Mouse (Mus musculus): ENCODE measurements at regions not wholly inside any gene's neighbourhood (a gene's known extent, or its start where the extent isn't known, plus 50 kb on each side); places are given as distances from the start of the nearest gene placed in this dataset.

DNA sequence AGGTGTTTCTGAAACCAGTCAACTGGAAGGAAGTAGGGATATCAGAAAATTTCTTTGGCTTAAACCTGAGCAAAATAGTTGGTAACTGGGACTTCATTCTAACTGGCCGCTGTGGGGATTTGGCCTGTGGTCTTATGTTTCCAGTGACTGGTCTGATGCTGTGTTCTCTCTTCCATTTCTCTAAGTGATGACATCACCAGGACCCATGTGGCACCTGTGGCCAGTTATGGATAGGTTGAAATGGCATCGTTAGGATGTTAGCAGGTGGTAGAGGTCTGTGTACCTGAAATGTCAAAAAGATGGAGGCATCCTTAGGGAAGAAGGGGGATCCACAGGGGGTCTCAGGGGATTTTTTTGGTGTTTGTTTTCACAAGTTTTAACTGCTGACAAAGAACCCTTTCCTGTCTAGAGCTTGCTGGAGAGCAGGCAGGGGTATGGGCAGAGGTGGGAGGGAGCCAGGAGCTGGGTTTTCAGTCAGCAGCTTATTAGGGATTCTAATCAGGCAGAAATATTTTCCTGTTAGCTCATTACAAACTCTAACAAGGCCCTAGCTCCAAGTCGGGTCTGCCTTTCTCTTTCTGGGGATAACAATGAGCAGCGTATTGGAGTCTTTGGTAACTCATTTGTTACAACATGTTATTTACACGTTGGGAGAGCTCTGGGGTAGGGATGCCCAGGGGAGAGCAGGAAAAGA is 170.2 kb downstream of the Adck1 start:
- Histone ChIP-seq H3K4me1 (ENCODE audit: control insufficient read depth, insufficient read depth, low read length) (no peaks in the 10 kb centered on the region), H3K4me3 (ENCODE audit: insufficient read depth, low read depth, low read length) (no peak overlapping the region), H3K79me2 (ENCODE audit: control insufficient read depth, insufficient read depth, low read length) (no peaks in the 10 kb centered on the region), H3K9ac (ENCODE audit: low read depth, low read length) (no peak overlapping the region), H3K36me3 (ENCODE audit: control insufficient read depth, insufficient read depth, low read length) (no peaks in the 10 kb centered on the region), H3K27me3 (ENCODE audit: control insufficient read depth, insufficient read depth, low read length) (no peaks in the 10 kb centered on the region), H3K27ac (replicated peaks; ENCODE audit: insufficient read depth, low read depth, low read length) (no peak overlapping the region)
- TF ChIP-seq CTCF (IDR thresholded peaks at IDR 0.05; ENCODE audit: low read depth, low read length), result no peak
- no peak for TF ChIP-seq POLR2A (IDR thresholded peaks at IDR 0.05; ENCODE audit: extremely low read depth, insufficient read depth, low read length)
- WGBS, result 77% methylated on average over 5 of the region's 5 CpGs
- no peak for DNase-seq (ENCODE audit: extremely low read depth, low read depth, low spot score)

DNA sequence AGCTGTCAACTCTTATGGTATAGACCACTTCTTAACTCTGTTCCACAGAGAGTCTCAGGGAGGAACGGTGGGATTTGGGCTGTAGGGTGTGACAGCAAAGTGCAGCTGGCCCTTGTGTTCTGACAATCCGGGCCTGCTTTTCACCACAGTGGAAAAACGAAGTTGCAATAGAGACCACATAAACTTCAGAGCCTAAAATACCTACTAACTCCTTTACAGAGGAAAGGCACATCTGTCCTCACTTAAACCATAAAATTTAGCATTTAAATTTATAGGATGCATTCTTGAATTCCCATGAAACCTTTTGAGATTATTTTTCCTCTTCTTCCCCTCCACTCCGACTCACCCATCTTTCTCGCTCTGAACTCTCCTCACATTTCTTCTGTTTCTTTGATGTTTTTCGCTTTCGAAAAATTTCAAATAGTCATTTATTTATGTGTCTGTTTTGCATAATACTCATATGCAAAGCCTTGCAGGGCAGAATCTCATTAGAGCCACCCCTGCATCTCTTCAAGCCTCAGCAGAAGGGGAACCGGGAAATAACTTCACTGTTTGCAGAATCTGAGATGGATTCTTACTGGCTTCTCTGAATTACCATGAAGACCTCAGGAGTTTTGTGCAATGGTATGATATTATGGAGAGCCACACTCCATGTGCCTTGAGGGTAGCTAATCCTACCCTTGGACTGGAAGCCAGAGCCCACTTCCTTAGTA is 172.1 kb downstream of the Adck1 start:
- WGBS, result 81% methylated on average over 8 of the region's 8 CpGs
- Histone ChIP-seq H3K4me1 (ENCODE audit: control insufficient read depth, insufficient read depth, low read length) (no peaks in the 10 kb centered on the region), H3K27ac (replicated peaks; ENCODE audit: insufficient read depth, low read depth, low read length) (no peak overlapping the region), H3K79me2 (ENCODE audit: control insufficient read depth, insufficient read depth, low read length) (no peaks in the 10 kb centered on the region), H3K9ac (ENCODE audit: low read depth, low read length) (no peak overlapping the region), H3K36me3 (ENCODE audit: control insufficient read depth, insufficient read depth, low read length) (no peaks in the 10 kb centered on the region), H3K27me3 (ENCODE audit: control insufficient read depth, insufficient read depth, low read length) (no peaks in the 10 kb centered on the region), H3K4me3 (ENCODE audit: insufficient read depth, low read depth, low read length) (no peak overlapping the region)
- no peak for TF ChIP-seq CTCF (IDR thresholded peaks at IDR 0.05; ENCODE audit: low read depth, low read length)
- TF ChIP-seq POLR2A (IDR thresholded peaks at IDR 0.05; ENCODE audit: extremely low read depth, insufficient read depth, low read length), result no peak
- no peak for DNase-seq (ENCODE audit: extremely low read depth, low read depth, low spot score)

DNA sequence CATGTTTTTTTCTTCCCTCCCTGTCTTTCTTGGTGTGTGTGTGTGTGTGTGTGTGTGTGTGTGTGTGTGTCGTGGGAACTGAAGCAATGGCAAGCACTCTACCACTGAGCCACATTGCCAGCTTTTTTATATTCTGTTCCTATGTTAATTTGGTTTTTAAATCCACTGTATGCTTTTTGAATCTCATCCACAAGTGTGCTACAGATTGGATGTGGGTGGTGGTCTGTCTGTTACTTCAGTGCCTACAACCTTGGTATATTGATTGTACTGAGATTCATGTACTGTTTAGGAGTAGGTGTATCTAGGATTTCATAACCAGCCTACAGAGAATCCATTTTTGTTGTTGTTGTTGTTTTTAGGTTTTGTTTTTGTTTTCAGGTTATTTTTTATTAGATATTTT is 170.8 kb upstream of the Nrxn3 start:
- H3K4me1 ChIP-seq (ENCODE audit: control insufficient read depth, insufficient read depth, low read length), result no peaks in the 10 kb centered on the region
- H3K36me3 ChIP-seq (ENCODE audit: control insufficient read depth, insufficient read depth, low read length), result no peaks in the 10 kb centered on the region
- H3K27me3 ChIP-seq (ENCODE audit: control insufficient read depth, insufficient read depth, low read length), result no peaks in the 10 kb centered on the region

DNA sequence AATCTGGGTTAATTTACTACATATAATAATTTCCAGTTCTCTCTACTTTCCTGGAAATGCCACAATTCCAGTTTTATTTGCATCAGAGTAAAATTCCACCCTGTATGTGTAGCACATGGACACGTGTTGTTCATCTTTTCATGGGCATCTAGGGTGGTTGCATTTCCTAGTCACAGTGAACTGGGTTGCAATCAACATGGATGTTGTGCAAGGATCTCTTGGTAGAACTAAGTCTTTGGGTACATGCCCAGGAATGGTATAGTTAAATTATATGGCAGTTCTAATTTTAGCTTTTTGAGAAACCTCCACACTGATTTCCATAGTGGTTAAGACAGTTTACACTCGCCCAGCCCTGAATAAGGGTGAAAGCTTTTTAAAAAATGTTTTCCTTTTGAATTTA is 167.2 kb upstream of the Nrxn3 start:
- Histone ChIP-seq H3K36me3 (ENCODE audit: control insufficient read depth, insufficient read depth, low read length) (no peaks in the 10 kb centered on the region), H3K4me3 (ENCODE audit: insufficient read depth, low read depth, low read length) (no peak overlapping the region), H3K27ac (replicated peaks; ENCODE audit: insufficient read depth, low read depth, low read length) (no peak overlapping the region), H3K27me3 (ENCODE audit: control insufficient read depth, insufficient read depth, low read length) (no peaks in the 10 kb centered on the region), H3K9ac (ENCODE audit: low read depth, low read length) (no peak overlapping the region), H3K79me2 (ENCODE audit: control insufficient read depth, insufficient read depth, low read length) (no peaks in the 10 kb centered on the region), H3K4me1 (ENCODE audit: control insufficient read depth, insufficient read depth, low read length) (no peaks in the 10 kb centered on the region)
- DNase-seq (ENCODE audit: extremely low read depth, low read depth, low spot score), result no peak
- WGBS, result 73% methylated on average over 2 of the region's 2 CpGs
- TF ChIP-seq CTCF (IDR thresholded peaks at IDR 0.05; ENCODE audit: low read depth, low read length), result no peak
- TF ChIP-seq POLR2A (IDR thresholded peaks at IDR 0.05; ENCODE audit: extremely low read depth, insufficient read depth, low read length), result no peak

More for the DNA sequence above, 170.8 kb upstream of the Nrxn3 start:
- TF ChIP-seq POLR2A (IDR thresholded peaks at IDR 0.05; ENCODE audit: extremely low read depth, insufficient read depth, low read length) (no peak), CTCF (IDR thresholded peaks at IDR 0.05; ENCODE audit: low read depth, low read length) (no peak)
- Histone ChIP-seq H3K9ac (ENCODE audit: low read depth, low read length) (no peak overlapping the region), H3K4me3 (ENCODE audit: insufficient read depth, low read depth, low read length) (no peak overlapping the region), H3K79me2 (ENCODE audit: control insufficient read depth, insufficient read depth, low read length) (no peaks in the 10 kb centered on the region), H3K27ac (replicated peaks; ENCODE audit: insufficient read depth, low read depth, low read length) (no peak overlapping the region)
- DNase-seq (ENCODE audit: extremely low read depth, low read depth, low spot score), result no peak
- 93% methylated on average over 1 of the region's 1 CpGs for WGBS

DNA sequence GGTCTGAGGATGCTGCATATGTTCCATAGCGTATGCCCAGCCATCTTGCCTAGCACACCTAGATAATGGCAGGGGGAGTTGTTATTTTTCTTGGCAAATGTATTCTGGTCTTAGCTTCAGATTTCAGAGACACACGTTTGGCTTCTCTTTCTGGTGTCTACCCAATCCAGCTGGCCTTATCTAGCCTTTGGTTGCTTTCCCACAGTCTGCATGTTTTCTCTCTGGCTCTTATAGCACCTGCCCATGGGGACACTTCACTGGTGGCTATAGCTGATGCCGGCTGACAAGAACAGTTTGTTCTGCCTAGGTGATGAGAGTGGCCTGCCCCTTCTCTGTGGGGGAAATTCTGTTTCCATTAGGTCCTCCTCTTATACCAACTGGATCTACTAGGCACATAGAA is 164.6 kb upstream of the Nrxn3 start:
- WGBS, result 73% methylated on average over 3 of the region's 3 CpGs
- no peaks in the 10 kb centered on the region for H3K27me3 ChIP-seq (ENCODE audit: control insufficient read depth, insufficient read depth, low read length)
- H3K4me3 ChIP-seq (ENCODE audit: insufficient read depth, low read depth, low read length), result no peak overlapping the region
- no peaks in the 10 kb centered on the region for H3K4me1 ChIP-seq (ENCODE audit: control insufficient read depth, insufficient read depth, low read length)
- H3K79me2 ChIP-seq (ENCODE audit: control insufficient read depth, insufficient read depth, low read length), result no peaks in the 10 kb centered on the region
- H3K27ac ChIP-seq (replicated peaks; ENCODE audit: insufficient read depth, low read depth, low read length), result no peak overlapping the region
- no peak for DNase-seq (ENCODE audit: extremely low read depth, low read depth, low spot score)
- TF ChIP-seq POLR2A (IDR thresholded peaks at IDR 0.05; ENCODE audit: extremely low read depth, insufficient read depth, low read length), result no peak
- no peak for TF ChIP-seq CTCF (IDR thresholded peaks at IDR 0.05; ENCODE audit: low read depth, low read length)
- H3K36me3 ChIP-seq (ENCODE audit: control insufficient read depth, insufficient read depth, low read length), result no peaks in the 10 kb centered on the region
- H3K9ac ChIP-seq (ENCODE audit: low read depth, low read length), result no peak overlapping the region

DNA sequence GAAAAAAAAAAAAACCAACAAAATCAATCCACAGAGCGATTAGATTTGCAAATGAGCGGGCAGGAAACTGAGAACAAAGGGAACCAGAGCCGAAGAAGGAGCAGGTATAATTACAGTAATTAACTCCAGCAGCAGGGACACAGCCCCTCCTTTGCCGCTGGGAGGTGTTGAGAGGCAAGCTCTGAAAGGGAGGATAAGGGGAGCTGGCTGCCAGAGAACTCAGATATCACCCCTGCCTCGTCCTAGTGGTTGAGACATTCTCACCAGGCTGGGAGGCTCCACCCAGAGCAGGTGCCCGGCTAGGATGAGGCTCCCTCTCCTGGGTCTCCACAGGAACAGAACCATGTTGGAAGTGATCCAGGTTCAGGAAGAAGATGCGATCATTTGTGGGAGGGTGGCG is 142.7 kb upstream of the Nrxn3 start:
- Histone ChIP-seq H3K9ac (ENCODE audit: low read depth, low read length) (no peak overlapping the region), H3K27me3 (ENCODE audit: control insufficient read depth, insufficient read depth, low read length) (no peaks in the 10 kb centered on the region), H3K36me3 (ENCODE audit: control insufficient read depth, insufficient read depth, low read length) (no peaks in the 10 kb centered on the region), H3K79me2 (ENCODE audit: control insufficient read depth, insufficient read depth, low read length) (no peaks in the 10 kb centered on the region), H3K4me3 (ENCODE audit: insufficient read depth, low read depth, low read length) (no peak overlapping the region), H3K27ac (replicated peaks; ENCODE audit: insufficient read depth, low read depth, low read length) (no peak overlapping the region), H3K4me1 (ENCODE audit: control insufficient read depth, insufficient read depth, low read length) (no peaks in the 10 kb centered on the region)
- WGBS, result 22% methylated on average over 8 of the region's 8 CpGs
- no peak for DNase-seq (ENCODE audit: extremely low read depth, low read depth, low spot score)
- TF ChIP-seq CTCF (IDR thresholded peaks at IDR 0.05; ENCODE audit: low read depth, low read length), result no peak
- no peak for TF ChIP-seq POLR2A (IDR thresholded peaks at IDR 0.05; ENCODE audit: extremely low read depth, insufficient read depth, low read length)

Measured in liver, adult 2 months (tissue).